Mouse (Mus musculus) neural tube, embryonic 13.5 days (tissue): Measurements from ENCODE around the gene Chrng. TPM values are rescaled to one million over a fixed set of nuclear protein-coding genes. Genes with fewer than 3 reads are reported as not detected.
A peak's percentile ranks its signal among the peaks of the same experiment; 100 is the strongest.

ENCODE experiments used
- ATAC-seq: fragments of 200-750 bp; cut with Nextera tagmentation; 2 replicates; pipeline ENCODE4 v1.8.0; 2017; ENCODE audit warnings: low read depth, mild to moderate bottlenecking, moderate TSS enrichment, moderate library complexity
- H3K27ac ChIP-seq: fragments of 300-500 bp; sonication (generic); replicated peaks from 2 replicates; pipeline ENCODE4 v1.5.1; 2015; ENCODE audit warnings: moderate library complexity, mild to moderate bottlenecking, inconsistent platforms
- H3K27me3 ChIP-seq: fragments of 300-500 bp; sonication (generic); 2 replicates; pipeline ENCODE4 v1.6.1; 2015; ENCODE audit warnings: mild to moderate bottlenecking, inconsistent platforms
- H3K36me3 ChIP-seq: fragments of 300-500 bp; sonication (generic); 2 replicates; pipeline ENCODE4 v1.6.1; 2015; ENCODE audit warnings: mild to moderate bottlenecking, inconsistent platforms
- H3K4me1 ChIP-seq: fragments of 300-500 bp; sonication (generic); replicated peaks from 2 replicates; pipeline ENCODE4 v1.6.1; 2015; ENCODE audit warnings: inconsistent platforms
- H3K4me2 ChIP-seq: fragments of 300-500 bp; sonication (generic); 2 replicates; pipeline ENCODE4 v1.6.1; 2015; ENCODE audit warnings: inconsistent platforms, mild to moderate bottlenecking, moderate library complexity
- H3K4me3 ChIP-seq: fragments of 300-500 bp; sonication (generic); 2 replicates; pipeline ENCODE4 v1.5.1; 2015; ENCODE audit warnings: mild to moderate bottlenecking, inconsistent platforms
- H3K9ac ChIP-seq: fragments of 300-500 bp; sonication (generic); 2 replicates; pipeline ENCODE4 v1.6.1; 2015; ENCODE audit warnings: moderate library complexity, mild to moderate bottlenecking, inconsistent platforms
- H3K9me3 ChIP-seq: fragments of 300-500 bp; sonication (generic); 2 replicates; pipeline ENCODE4 v1.6.1; 2016; ENCODE audit warnings: inconsistent platforms
- WGBS: fragments of 180-500 bp; shearing (Covaris S2); methylation state at CpG from one replicate; pipeline ENCODE4 v1.1.7; 2015; 5-methylcytosine and 5-hydroxymethylcytosine counted together
- polyA plus RNA-seq: library from polyadenylated mRNA; unstranded; fragments of >200 nt; fragmentation: Nextera tagmentation; extraction: Ambion mirVana; gene quantifications from 2 replicates; pipeline ENCODE4 v1.2.1, GENCODE M21; 2015

The Chrng gene
- polyA plus RNA-seq, 1 experiment from 2014 or later: 0.57 TPM

- no peak overlapping the region for H3K4me2 ChIP-seq
- WGBS: 63% methylated on average over 5 of the region's 5 CpGs
- peaks cover 56% of the 10 kb centered on the region for H3K27me3 ChIP-seq
- no peaks in the 10 kb centered on the region for H3K36me3 ChIP-seq
- no peak overlapping the region for H3K9ac ChIP-seq
- ATAC-seq: no peak
- no peak overlapping the region for H3K4me3 ChIP-seq
- H3K4me1 ChIP-seq: peaks cover 34% of the 10 kb centered on the region
- H3K9me3 ChIP-seq: no peaks in the 10 kb centered on the region
- no peak overlapping the region for H3K27ac ChIP-seq
Observed at GRCm38 (mm10) chr1:87180896-87181295, 23.6 kb upstream of the Chrng start.

- no peaks in the 10 kb centered on the region for H3K9me3 ChIP-seq
- H3K27ac ChIP-seq: no peak within 1 kb of the TSS
- 27% methylated on average over 9 of the region's 9 CpGs for WGBS
- no peaks in the 10 kb centered on the region for H3K36me3 ChIP-seq
- H3K4me3 ChIP-seq: no peak within 1 kb of the TSS
- no peak within 1 kb of the TSS for H3K9ac ChIP-seq
- ATAC-seq: no peak
- no peak within 1 kb of the TSS for H3K4me2 ChIP-seq
- H3K27me3 ChIP-seq: peaks cover 76% of the 10 kb centered on the region
- peaks cover 31% of the 10 kb centered on the region for H3K4me1 ChIP-seq
Observed at GRCm38 (mm10) chr1:87183013-87183412, 21.4 kb upstream of the Chrng start, which contains the start of gene Prss56. Gene Prss56, plus strand, starts transcription at chr1:87183313.

- WGBS: 30% methylated on average over 15 of the region's 15 CpGs
- Histone ChIP-seq H3K9ac (peak overlapping the region; percentile 34; the same call in 1 of the 2 replicates), H3K4me2 (peak overlapping the region; percentile 39), H3K36me3 (no peaks in the 10 kb centered on the region), H3K9me3 (no peaks in the 10 kb centered on the region), H3K27ac (no peak overlapping the region), H3K4me1 (peaks cover 26% of the 10 kb centered on the region), H3K27me3 (peaks cover 86% of the 10 kb centered on the region), H3K4me3 (0 out of 2 replicates have a peak overlapping the region, but pooled peaks have one; percentile 14)
- ATAC-seq: no peak; the same call in 1 of the 2 replicates
Observed at GRCm38 (mm10) chr1:87183998-87184750, 20.3 kb upstream of the Chrng start.

GRCm38 (mm10) chr1:87184751-87185139 lies 19.7 kb upstream of the Chrng start:
- Histone ChIP-seq H3K27me3 (peaks cover 86% of the 10 kb centered on the region), H3K4me3 (0 out of 2 replicates have a peak overlapping the region, but pooled peaks have one; percentile 14), H3K4me2 (peak overlapping the region; percentile 39), H3K36me3 (no peaks in the 10 kb centered on the region), H3K27ac (no peak overlapping the region), H3K9ac (peak overlapping the region; percentile 34; the same call in 1 of the 2 replicates), H3K9me3 (no peaks in the 10 kb centered on the region), H3K4me1 (peaks cover 26% of the 10 kb centered on the region)
- 8% methylated on average over 20 of the region's 20 CpGs for WGBS
- ATAC-seq: peak; percentile 26; the same call in 1 of the 2 replicates

GRCm38 (mm10) chr1:87185526-87185925 lies 18.9 kb upstream of the Chrng start:
- 0 out of 2 replicates have a peak overlapping the region, but pooled peaks have one; percentile 90 for H3K4me2 ChIP-seq
- 11% methylated on average over 13 of the region's 13 CpGs for WGBS
- ATAC-seq: no peak
- peaks cover 80% of the 10 kb centered on the region for H3K27me3 ChIP-seq
- no peak overlapping the region for H3K27ac ChIP-seq
- H3K4me1 ChIP-seq: peaks cover 26% of the 10 kb centered on the region
- H3K9ac ChIP-seq: no peak overlapping the region; the same call in 1 of the 2 replicates
- H3K9me3 ChIP-seq: no peaks in the 10 kb centered on the region
- no peak overlapping the region for H3K4me3 ChIP-seq
- H3K36me3 ChIP-seq: no peaks in the 10 kb centered on the region

GRCm38 (mm10) chr1:87186261-87187036 lies 18.0 kb upstream of the Chrng start:
- ATAC-seq: peak; percentile 60
- no peaks in the 10 kb centered on the region for H3K9me3 ChIP-seq
- 2% methylated on average over 54 of the region's 54 CpGs for WGBS
- H3K36me3 ChIP-seq: no peaks in the 10 kb centered on the region
- H3K27ac ChIP-seq: no peak overlapping the region
- peak overlapping the region; percentile 61 for H3K9ac ChIP-seq
- H3K4me2 ChIP-seq: peak overlapping the region; percentile 90
- peaks cover 26% of the 10 kb centered on the region for H3K4me1 ChIP-seq
- H3K4me3 ChIP-seq: peak overlapping the region; percentile 49
- peaks cover 71% of the 10 kb centered on the region for H3K27me3 ChIP-seq

GRCm38 (mm10) chr1:87187037-87187355 lies 17.5 kb upstream of the Chrng start:
- WGBS: under 1% methylated on average over 15 of the region's 15 CpGs
- Histone ChIP-seq H3K4me2 (peak overlapping the region; percentile 90), H3K4me1 (peaks cover 26% of the 10 kb centered on the region), H3K27me3 (peaks cover 69% of the 10 kb centered on the region), H3K4me3 (peak overlapping the region; percentile 49), H3K27ac (no peak overlapping the region), H3K9ac (peak overlapping the region; percentile 61), H3K9me3 (no peaks in the 10 kb centered on the region), H3K36me3 (no peaks in the 10 kb centered on the region)
- ATAC-seq: no peak; the same call in 1 of the 2 replicates

- Histone ChIP-seq H3K9me3 (no peaks in the 10 kb centered on the region), H3K27me3 (peaks cover 34% of the 10 kb centered on the region), H3K4me2 (no peak within 1 kb of the TSS), H3K4me3 (no peak within 1 kb of the TSS), H3K4me1 (peaks cover 9% of the 10 kb centered on the region), H3K27ac (no peak within 1 kb of the TSS), H3K9ac (no peak within 1 kb of the TSS), H3K36me3 (no peaks in the 10 kb centered on the region)
- ATAC-seq: no peak
- 32% methylated on average over 4 of the region's 4 CpGs for WGBS
Observed at GRCm38 (mm10) chr1:87190429-87190828, 14.0 kb upstream of the Chrng start, which contains the start of gene Chrnd. Gene Chrnd, plus strand, starts transcription at chr1:87190607.

- no peak overlapping the region for H3K27ac ChIP-seq
- no peaks in the 10 kb centered on the region for H3K4me1 ChIP-seq
- H3K36me3 ChIP-seq: no peaks in the 10 kb centered on the region
- no peak overlapping the region for H3K9ac ChIP-seq
- no peak overlapping the region for H3K4me2 ChIP-seq
- no peak overlapping the region for H3K4me3 ChIP-seq
- 85% methylated on average over 9 of the region's 9 CpGs for WGBS
- no peak for ATAC-seq
- no peaks in the 10 kb centered on the region for H3K27me3 ChIP-seq
- no peaks in the 10 kb centered on the region for H3K9me3 ChIP-seq
Observed at GRCm38 (mm10) chr1:87197296-87197695, 7.2 kb upstream of the Chrng start.

- Histone ChIP-seq H3K27me3 (no peaks in the 10 kb centered on the region), H3K27ac (no peak overlapping the region), H3K9ac (no peak overlapping the region), H3K36me3 (no peaks in the 10 kb centered on the region), H3K9me3 (no peaks in the 10 kb centered on the region), H3K4me2 (no peak overlapping the region), H3K4me3 (no peak overlapping the region), H3K4me1 (no peaks in the 10 kb centered on the region)
- ATAC-seq: no peak
- WGBS: 72% methylated on average over 12 of the region's 12 CpGs
Observed at GRCm38 (mm10) chr1:87198119-87199065, 6.1 kb upstream of the Chrng start.

GRCm38 (mm10) chr1:87200811-87201210 lies 3.6 kb upstream of the Chrng start:
- Histone ChIP-seq H3K9ac (no peak overlapping the region), H3K27me3 (peaks cover 5% of the 10 kb centered on the region), H3K4me1 (no peaks in the 10 kb centered on the region), H3K4me2 (no peak overlapping the region), H3K36me3 (no peaks in the 10 kb centered on the region), H3K4me3 (no peak overlapping the region), H3K9me3 (no peaks in the 10 kb centered on the region), H3K27ac (no peak overlapping the region)
- ATAC-seq: no peak
- WGBS: 83% methylated on average over 2 of the region's 2 CpGs
